Mouse (Mus musculus) spleen, postnatal 36 days (tissue): ENCODE data around the gene Mitd1.

Experiments used
- DNase-seq, 2 experiments: peaks; one replicate each; pipeline ENCODE4 v3.0.0; 2022; ENCODE audit warnings: low spot score in 2 of 2, mixed read lengths in 1 of 2

Gene Mitd1

DNA sequence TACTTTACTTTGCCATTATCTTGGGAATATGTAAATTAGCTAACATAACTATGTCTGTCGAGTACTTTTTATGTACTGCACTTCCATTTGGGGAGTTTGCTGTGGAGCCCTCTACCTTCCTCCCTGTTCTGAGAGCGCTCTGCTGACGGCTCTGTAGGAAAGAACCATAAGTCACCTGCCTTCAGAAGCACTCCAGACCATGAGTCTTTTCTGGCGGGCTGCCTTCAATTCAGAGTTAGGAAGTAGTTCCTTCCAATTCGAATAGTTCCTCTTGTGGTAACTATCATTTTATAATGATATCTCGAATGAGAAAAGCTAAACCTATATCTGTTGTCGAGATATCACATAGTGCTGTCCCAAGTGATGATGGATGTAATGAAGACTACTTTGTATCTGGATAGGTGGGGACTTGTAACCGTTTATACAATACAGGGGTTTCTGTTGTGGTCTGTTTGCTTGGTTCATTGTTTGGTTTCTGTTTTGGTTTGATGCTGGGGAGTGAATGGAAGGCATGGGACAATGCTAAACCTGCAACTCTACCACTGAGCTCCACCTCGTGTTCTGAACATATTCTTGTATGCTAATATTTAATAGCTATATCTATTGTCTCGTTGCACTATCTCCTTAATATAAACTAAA is 22.4 kb downstream of the Mitd1 start:
- no peak for DNase-seq

DNA sequence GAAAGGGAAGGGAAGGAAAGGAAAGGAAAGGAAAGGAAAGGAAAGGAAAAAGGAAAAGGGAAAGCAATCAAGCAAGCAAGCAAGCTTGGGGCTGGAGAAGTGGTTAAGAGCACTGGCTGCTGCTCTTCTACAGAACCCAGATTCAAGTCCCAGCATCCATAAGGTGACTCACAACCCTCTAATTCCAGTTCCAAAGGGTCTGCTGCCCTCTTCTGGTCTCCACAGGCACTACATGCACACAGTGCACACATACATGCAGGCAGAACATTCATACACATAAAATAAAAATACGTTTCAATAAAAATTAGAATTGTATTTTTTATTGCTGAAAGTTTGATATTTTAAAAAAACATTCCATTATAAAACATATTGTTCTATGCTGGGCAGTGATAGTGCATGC is 23.2 kb downstream of the Mitd1 start:
- DNase-seq = peak in 1 of 2 experiments; percentile 37

DNA sequence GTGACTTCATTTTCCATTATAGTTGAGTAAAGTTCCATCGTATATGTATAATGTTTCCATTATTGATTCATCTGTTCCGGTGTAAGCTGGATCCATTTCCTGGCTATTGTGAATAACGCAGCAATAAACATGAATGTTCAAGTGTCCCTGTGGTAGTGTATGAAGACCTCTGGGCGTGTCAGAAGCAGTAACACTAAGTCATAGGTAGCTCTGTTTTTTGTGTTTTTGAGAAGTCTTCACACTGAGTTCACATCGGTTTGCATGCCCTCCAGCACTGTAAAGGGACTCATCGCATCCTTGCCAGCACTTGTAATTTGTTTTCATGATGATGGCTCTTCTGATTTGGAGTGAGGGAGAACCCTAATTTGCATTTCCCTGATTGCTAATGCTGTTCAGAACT is 23.9 kb downstream of the Mitd1 start, which contains the start of gene Tsga10:
Tsga10 (minus strand) TSS at position 144 of the 400 bp plus-strand sequence.
- no peak for DNase-seq

DNA sequence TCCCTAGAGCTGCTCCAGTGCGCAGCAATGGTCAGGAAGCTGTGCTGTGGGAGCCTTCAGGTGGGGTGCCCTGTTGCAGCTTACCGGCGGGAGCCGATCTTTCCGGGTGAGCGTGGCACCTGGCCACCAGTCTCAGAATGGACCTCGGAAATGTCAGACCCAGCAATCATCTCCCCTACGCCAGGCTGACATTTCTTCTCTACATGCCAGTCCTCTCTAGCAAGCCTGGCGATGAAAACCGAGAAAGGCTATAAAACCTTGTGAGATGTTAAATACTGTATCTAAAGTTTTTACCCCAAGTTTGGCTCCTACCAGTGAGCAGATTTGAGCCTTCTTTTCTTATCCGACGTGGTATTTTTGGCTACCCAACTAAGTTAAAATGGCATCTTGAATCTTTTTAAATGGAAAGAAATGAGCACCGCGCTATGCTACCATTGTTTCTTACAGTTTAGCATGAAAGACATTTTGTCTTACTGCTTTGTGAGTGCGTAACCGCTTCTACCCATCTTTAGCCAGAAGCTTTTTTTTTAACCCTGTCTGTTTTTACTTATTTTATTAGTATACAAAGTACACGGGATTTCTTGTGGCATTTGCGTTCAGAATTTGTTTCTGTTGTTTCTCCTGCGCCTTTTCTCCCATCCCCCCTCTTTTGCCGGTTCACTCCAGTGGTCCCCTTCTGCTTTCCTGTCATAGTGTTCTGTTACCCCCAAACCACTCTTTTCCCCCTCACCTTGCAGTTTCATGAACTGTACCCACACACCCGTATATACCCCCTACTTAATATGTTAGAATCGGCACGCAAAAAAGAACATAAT is 24.6 kb downstream of the Mitd1 start:
- DNase-seq = no peak

DNA sequence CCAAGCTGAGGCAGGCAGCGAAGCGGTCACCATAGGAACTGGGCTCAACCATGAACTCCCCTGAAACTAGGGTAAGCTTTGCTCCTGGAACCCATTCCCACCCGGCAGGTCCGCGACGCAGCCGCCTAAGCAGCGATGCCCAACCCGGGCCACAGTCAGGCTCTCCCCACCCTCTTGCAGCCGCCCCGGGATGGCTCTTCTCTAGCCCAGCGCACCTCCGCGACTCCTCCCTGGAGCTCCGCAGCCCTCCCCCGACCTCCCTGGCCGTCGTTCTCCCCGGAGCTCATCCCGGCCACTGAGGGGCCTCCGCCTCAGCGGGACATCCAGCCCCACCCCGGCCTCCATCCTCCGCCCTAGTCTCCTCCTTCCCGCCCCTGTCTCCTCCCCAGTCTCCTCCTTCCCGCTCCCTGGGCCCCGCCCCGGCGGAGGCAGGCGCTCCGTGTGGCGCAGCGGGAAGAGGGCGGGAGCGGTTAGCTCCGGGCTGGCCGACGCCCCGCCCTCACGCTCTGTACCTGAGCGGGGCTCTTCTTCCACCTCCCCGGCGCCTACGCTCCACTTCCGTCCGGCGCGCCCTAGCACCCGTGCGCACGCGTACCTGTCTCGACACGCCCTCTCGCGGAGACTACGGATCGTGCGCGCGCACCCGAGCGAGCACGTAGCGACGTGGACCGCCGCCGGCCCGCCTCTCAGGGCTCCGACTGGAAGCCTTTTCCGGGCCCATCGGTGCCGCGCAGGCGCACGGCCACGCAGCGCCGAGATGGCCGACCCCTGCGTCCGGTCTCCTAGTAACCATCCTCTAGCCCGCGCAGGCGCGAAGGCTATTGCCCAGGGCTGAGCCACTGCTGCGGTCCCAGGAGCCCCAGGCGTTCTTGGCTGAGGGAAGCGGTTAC is 25.5 kb downstream of the Mitd1 start:
- DNase-seq = peak; percentile 100

DNA sequence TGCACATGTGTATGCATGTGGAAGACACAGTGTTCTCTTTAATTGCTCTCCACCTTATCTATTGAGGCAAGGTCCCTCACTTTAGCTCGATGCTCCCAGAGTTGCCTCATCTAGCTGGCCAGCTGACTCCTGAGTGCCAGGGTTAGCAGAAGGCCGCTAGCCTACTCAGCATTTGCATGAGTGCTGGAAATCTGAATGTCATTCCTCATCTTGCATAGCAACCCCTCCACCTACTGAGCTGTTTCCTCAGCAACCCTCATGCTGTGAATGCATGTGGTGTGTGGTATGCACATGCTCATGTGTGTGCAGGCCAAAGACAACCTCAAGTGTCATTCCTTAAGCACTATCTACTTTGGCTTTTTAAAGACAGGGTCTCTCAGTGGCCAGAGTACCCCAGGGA is 39.5 kb downstream of the Mitd1 start:
- DNase-seq = no peak

DNA sequence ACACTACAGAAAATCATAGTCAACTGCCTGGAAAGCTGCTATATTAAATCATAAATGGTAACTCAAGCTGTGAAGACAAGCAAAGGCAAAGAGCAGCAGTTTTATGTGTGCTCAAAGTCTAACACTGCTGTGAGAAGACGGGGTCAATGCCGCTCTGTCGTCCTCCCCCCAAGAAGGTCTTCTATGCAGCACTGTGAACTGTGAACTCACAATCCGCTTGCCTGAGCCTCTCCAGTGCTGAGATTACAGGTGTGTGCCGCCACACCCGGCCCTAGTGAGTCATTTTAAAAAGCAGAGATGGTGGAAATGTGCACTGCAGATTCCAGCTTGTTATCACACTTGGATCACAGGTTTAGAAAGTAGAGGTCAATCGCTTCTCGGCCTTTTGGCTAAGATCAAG is 43.3 kb downstream of the Mitd1 start:
- no peak for DNase-seq

DNA sequence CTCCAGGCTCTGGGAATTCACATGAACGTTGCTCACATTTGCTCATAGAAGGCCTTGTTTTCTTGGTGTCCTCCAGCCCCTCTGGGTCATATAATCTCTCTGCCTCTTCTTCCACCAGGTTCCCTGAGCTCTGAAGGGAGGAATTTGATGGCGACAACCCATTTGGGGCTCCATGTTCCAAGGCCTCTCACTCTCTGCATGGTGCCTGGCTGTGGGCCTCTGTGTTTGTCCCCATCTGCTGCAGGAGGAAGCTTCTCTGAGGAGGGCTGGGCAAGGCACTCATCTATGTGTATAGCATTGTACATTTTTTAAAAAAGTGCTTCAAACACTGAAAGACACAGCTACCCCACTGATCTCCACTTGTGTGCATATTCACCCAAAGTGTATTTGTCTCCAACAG is 58.5 kb downstream of the Mitd1 start:
- no peak for DNase-seq
